Mouse (Mus musculus): Measurements from ENCODE around the gene Setdb1. TPM values are rescaled to one million over a fixed set of nuclear protein-coding genes. Genes with fewer than 3 reads are reported as not detected.

Gene Setdb1
- polyA plus RNA-seq, 1 experiment from 2014 or later, result 42.2 TPM

DNA sequence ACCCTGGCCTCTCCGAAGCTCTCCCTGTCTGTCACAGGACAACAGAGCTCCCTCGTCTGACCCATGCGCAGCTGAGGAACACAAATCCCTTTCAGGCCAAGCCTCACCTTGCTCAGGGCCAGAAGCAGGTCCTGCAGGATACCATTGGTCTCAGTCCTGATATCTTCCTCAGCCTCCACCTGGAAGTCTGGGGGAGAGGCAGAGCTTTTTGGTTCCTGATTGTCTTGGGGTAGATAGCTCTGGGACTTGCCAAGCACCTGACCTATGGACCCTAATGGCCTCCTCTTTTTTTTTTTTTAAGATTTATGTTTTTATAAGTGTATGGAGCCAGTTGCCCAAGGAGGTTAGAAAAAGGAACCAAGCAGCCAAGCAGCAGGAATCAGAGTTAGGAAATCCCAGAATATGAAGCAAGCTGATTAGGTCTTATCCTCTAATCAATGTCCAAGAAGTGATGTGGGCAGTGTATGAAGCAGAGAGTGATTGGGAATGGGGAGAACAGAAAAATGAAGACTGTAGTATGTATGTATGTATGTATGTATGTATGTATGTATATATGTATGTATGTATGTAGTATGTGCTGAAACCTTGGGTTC, 55.7 kb downstream of the Setdb1 start:
- H3K4me3 ChIP-seq (ENCODE audit: low read depth, low read length), result no peak overlapping the region
- H3K9me3 ChIP-seq (replicated peaks; ENCODE audit: control insufficient read depth, low read length), result no peaks in the 10 kb centered on the region
- no peaks in the 10 kb centered on the region for H3K27me3 ChIP-seq (replicated peaks; ENCODE audit: control insufficient read depth, insufficient read depth, low read length)
- ATAC-seq, result no peak
- DNase-seq (ENCODE audit: low spot score), result no peak
- peaks cover 5% of the 10 kb centered on the region; the same call in 1 of the 2 replicates for H3K36me3 ChIP-seq (ENCODE audit: control insufficient read depth, insufficient read depth, low read length)
- 80% methylated on average over 3 of the region's 3 CpGs for WGBS
- H3K4me2 ChIP-seq (ENCODE audit: low read length), result no peak overlapping the region
- H3K27ac ChIP-seq (ENCODE audit: low read depth, low read length), result no peak overlapping the region
- no peak overlapping the region for H3K9ac ChIP-seq (ENCODE audit: low read length)
- H3K4me1 ChIP-seq (ENCODE audit: control insufficient read depth, insufficient read depth, low read length), result no peaks in the 10 kb centered on the region

- Histone ChIP-seq H3K4me2 (ENCODE audit: low read length) (no peak overlapping the region), H3K4me3 (ENCODE audit: low read depth, low read length) (no peak overlapping the region), H3K27ac (ENCODE audit: low read depth, low read length) (no peak overlapping the region), H3K9ac (ENCODE audit: low read length) (no peak overlapping the region), H3K9me3 (replicated peaks; ENCODE audit: control insufficient read depth, low read length) (no peaks in the 10 kb centered on the region), H3K27me3 (replicated peaks; ENCODE audit: control insufficient read depth, insufficient read depth, low read length) (no peaks in the 10 kb centered on the region), H3K4me1 (ENCODE audit: control insufficient read depth, insufficient read depth, low read length) (no peaks in the 10 kb centered on the region), H3K36me3 (ENCODE audit: control insufficient read depth, insufficient read depth, low read length) (peaks cover 34% of the 10 kb centered on the region)
- ATAC-seq, result no peak
- 96% methylated on average over 7 of the region's 7 CpGs for WGBS
- DNase-seq (ENCODE audit: low spot score), result no peak
These were observed 59.0 kb downstream of the Setdb1 start for GRCm38 (mm10) chr3:95298018-95298417.

DNA sequence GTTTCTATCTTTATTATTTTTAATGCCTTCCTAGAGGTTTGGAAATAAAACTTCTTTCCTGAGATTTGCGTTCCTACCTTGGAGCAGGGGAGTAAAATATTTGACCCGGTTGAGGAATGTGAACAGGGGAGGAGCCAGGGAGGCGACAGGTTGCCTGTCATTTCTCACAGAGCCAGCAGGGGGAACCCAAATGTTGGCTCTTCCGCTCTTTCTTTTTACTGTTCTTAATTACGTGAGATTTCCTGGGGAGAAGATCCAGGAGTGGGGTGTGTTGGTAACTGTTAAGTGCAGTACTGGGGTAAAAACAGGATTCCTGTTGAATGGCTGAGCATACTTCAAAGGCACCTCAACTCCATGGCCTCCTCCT, 60.9 kb downstream of the Setdb1 start:
- H3K9me3 ChIP-seq (replicated peaks; ENCODE audit: control insufficient read depth, low read length), result no peaks in the 10 kb centered on the region
- WGBS, result 9% methylated on average over 5 of the region's 5 CpGs

DNA sequence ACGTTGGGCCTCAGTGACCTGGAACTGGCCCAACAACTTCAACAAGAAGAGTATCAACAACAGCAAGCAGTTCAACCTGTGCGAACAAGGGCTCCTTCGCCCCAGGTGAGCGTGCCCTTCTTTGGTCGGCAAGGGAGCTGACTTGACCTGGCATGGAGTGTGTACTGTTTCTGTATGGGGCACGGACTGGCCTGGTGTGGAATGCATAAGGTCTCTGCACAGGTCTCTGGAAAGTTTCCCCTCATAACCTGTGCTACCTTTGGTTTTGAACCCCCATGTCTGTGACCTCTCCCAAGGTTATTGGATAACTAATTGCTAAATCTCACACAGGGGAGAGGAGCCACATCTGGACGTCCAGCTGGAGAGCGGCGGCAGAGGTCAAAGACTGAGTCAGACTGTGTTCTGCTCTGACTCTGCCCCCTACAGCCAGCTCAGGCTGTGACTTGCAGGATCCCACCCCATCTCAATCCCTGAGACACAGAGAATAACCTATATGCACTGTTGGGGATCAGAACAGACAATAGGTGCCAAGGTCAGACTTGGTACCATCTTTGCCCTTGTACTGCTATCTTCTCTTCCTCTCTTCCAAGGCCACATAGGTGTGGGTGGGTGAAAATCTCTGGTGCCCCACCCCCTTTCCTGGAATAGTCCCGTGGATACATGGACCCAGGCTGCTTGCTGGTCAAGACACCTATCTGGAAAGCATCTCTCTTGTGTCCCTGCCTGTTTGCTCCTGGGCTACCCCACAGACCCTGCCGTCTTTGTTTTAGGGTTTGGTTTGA, 61.5 kb downstream of the Setdb1 start:
- Histone ChIP-seq H3K9ac (ENCODE audit: low read length) (no peak overlapping the region), H3K4me3 (ENCODE audit: low read depth, low read length) (no peak overlapping the region), H3K4me2 (ENCODE audit: low read length) (no peak overlapping the region), H3K27ac (ENCODE audit: low read depth, low read length) (no peak overlapping the region), H3K9me3 (replicated peaks; ENCODE audit: control insufficient read depth, low read length) (no peaks in the 10 kb centered on the region), H3K36me3 (ENCODE audit: control insufficient read depth, insufficient read depth, low read length) (peaks cover 56% of the 10 kb centered on the region), H3K27me3 (replicated peaks; ENCODE audit: control insufficient read depth, insufficient read depth, low read length) (no peaks in the 10 kb centered on the region), H3K4me1 (ENCODE audit: control insufficient read depth, insufficient read depth, low read length) (no peaks in the 10 kb centered on the region)
- DNase-seq (ENCODE audit: low spot score) (no peak), ATAC-seq (peak; percentile 7; the same call in 1 of the 2 replicates)
- WGBS, result 83% methylated on average over 11 of the region's 11 CpGs

More for the DNA sequence above, 60.9 kb downstream of the Setdb1 start:
- Histone ChIP-seq H3K27ac (ENCODE audit: low read depth, low read length) (no peak overlapping the region), H3K27me3 (replicated peaks; ENCODE audit: control insufficient read depth, insufficient read depth, low read length) (no peaks in the 10 kb centered on the region), H3K36me3 (ENCODE audit: control insufficient read depth, insufficient read depth, low read length) (peaks cover 50% of the 10 kb centered on the region), H3K4me3 (ENCODE audit: low read depth, low read length) (no peak overlapping the region), H3K4me1 (ENCODE audit: control insufficient read depth, insufficient read depth, low read length) (no peaks in the 10 kb centered on the region), H3K9ac (ENCODE audit: low read length) (no peak overlapping the region), H3K4me2 (ENCODE audit: low read length) (no peak overlapping the region)
- DNase-seq (ENCODE audit: low spot score), result peak; percentile 60
- ATAC-seq, result peak; percentile 42

DNA sequence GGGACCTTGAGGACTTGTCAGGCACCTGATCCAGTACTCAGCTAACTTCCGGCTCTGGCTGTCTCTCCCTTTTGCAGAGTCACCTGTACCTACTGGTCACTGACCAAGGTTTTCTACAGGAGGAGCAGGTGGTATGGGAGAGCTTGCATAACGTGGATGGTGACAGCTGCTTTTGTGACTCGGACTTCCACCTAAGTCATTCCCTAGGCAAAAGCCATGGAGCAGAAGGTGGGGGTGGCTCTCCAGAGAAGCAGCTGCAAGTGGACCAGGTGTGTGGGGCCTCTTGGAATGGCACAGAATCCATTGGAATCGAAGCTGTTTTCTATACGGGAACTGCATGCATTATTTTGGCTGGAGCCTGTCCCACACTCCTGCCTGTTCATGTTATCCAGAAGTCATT, 62.3 kb downstream of the Setdb1 start:
- 86% methylated on average over 5 of the region's 5 CpGs for WGBS
- no peaks in the 10 kb centered on the region for H3K9me3 ChIP-seq (replicated peaks; ENCODE audit: control insufficient read depth, low read length)
- DNase-seq (ENCODE audit: low spot score), result no peak
- no peak overlapping the region for H3K27ac ChIP-seq (ENCODE audit: low read depth, low read length)
- H3K27me3 ChIP-seq (replicated peaks; ENCODE audit: control insufficient read depth, insufficient read depth, low read length), result no peaks in the 10 kb centered on the region
- H3K4me2 ChIP-seq (ENCODE audit: low read length), result no peak overlapping the region
- H3K4me3 ChIP-seq (ENCODE audit: low read depth, low read length), result no peak overlapping the region
- peaks cover 64% of the 10 kb centered on the region for H3K36me3 ChIP-seq (ENCODE audit: control insufficient read depth, insufficient read depth, low read length)
- H3K9ac ChIP-seq (ENCODE audit: low read length), result no peak overlapping the region
- ATAC-seq, result no peak
- no peaks in the 10 kb centered on the region for H3K4me1 ChIP-seq (ENCODE audit: control insufficient read depth, insufficient read depth, low read length)

DNA sequence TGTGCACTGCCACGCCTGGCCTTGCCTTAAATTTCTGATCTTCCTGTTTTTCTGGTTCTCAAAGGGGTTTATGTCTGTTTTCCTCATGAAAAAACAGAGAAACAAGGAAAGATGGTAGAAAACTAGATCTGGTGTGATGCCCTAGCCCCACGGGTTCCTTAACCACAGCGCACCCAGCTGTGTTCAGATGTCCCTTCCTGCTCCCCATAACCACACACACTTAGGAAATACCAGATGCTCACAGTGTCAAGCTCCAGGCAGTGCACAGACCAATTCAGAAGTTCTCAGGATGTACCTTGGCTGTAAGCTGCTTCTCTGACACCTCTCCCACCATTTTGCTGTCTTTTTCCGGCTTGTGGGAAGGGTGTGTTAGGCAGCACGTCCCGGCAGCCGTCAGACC, 62.7 kb downstream of the Setdb1 start:
- Histone ChIP-seq H3K9me3 (replicated peaks; ENCODE audit: control insufficient read depth, low read length) (no peaks in the 10 kb centered on the region), H3K4me1 (ENCODE audit: control insufficient read depth, insufficient read depth, low read length) (no peaks in the 10 kb centered on the region), H3K27ac (ENCODE audit: low read depth, low read length) (no peak overlapping the region), H3K4me2 (ENCODE audit: low read length) (no peak overlapping the region), H3K27me3 (replicated peaks; ENCODE audit: control insufficient read depth, insufficient read depth, low read length) (no peaks in the 10 kb centered on the region), H3K4me3 (ENCODE audit: low read depth, low read length) (no peak overlapping the region), H3K9ac (ENCODE audit: low read length) (no peak overlapping the region), H3K36me3 (ENCODE audit: control insufficient read depth, insufficient read depth, low read length) (peaks cover 68% of the 10 kb centered on the region)
- 92% methylated on average over 7 of the region's 7 CpGs for WGBS
- ATAC-seq (no peak), DNase-seq (ENCODE audit: low spot score) (no peak)

GRCm38 (mm10) chr3:95293537-95293936, 63.5 kb downstream of the Setdb1 start:
- no peak for ATAC-seq
- Histone ChIP-seq H3K4me2 (ENCODE audit: low read length) (no peak overlapping the region), H3K4me3 (ENCODE audit: low read depth, low read length) (no peak overlapping the region), H3K27ac (ENCODE audit: low read depth, low read length) (no peak overlapping the region), H3K4me1 (ENCODE audit: control insufficient read depth, insufficient read depth, low read length) (no peaks in the 10 kb centered on the region), H3K27me3 (replicated peaks; ENCODE audit: control insufficient read depth, insufficient read depth, low read length) (no peaks in the 10 kb centered on the region), H3K9ac (ENCODE audit: low read length) (no peak overlapping the region), H3K9me3 (replicated peaks; ENCODE audit: control insufficient read depth, low read length) (no peaks in the 10 kb centered on the region), H3K36me3 (ENCODE audit: control insufficient read depth, insufficient read depth, low read length) (peaks cover 74% of the 10 kb centered on the region)
- no peak for DNase-seq (ENCODE audit: low spot score)
- 91% methylated on average over 11 of the region's 11 CpGs for WGBS

- peaks cover 80% of the 10 kb centered on the region for H3K36me3 ChIP-seq (ENCODE audit: control insufficient read depth, insufficient read depth, low read length)
- no peak overlapping the region for H3K9ac ChIP-seq (ENCODE audit: low read length)
- H3K9me3 ChIP-seq (replicated peaks; ENCODE audit: control insufficient read depth, low read length), result no peaks in the 10 kb centered on the region
- H3K4me3 ChIP-seq (ENCODE audit: low read depth, low read length), result no peak overlapping the region
- no peak overlapping the region for H3K27ac ChIP-seq (ENCODE audit: low read depth, low read length)
- 92% methylated on average over 2 of the region's 2 CpGs for WGBS
- no peaks in the 10 kb centered on the region for H3K27me3 ChIP-seq (replicated peaks; ENCODE audit: control insufficient read depth, insufficient read depth, low read length)
- DNase-seq (ENCODE audit: low spot score), result no peak
- no peak overlapping the region for H3K4me2 ChIP-seq (ENCODE audit: low read length)
- no peak for ATAC-seq
- H3K4me1 ChIP-seq (ENCODE audit: control insufficient read depth, insufficient read depth, low read length), result no peaks in the 10 kb centered on the region
These were observed 64.1 kb downstream of the Setdb1 start for GRCm38 (mm10) chr3:95292899-95293298.

DNA sequence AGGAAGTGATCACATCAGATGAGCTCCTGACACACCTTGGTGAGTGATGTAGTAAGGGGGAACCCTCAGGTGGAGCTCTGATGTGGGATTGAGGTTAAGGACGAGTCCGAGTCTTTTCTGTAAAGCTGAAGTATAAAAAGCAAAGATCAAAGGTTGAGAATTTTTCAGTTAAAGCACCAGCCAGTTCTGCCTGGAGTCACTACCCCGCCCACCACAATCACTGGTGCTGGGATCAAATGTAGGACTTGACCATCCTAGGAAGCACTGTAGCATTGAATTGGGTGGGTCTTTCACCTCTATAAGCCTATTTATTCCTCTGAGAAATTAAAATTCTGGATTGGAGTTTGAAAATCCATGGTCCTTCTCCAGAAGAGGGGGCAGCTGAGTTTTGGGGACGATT, 66.0 kb downstream of the Setdb1 start:
- Histone ChIP-seq H3K36me3 (ENCODE audit: control insufficient read depth, insufficient read depth, low read length) (peaks cover 84% of the 10 kb centered on the region), H3K4me2 (ENCODE audit: low read length) (no peak overlapping the region), H3K4me1 (ENCODE audit: control insufficient read depth, insufficient read depth, low read length) (no peaks in the 10 kb centered on the region), H3K9ac (ENCODE audit: low read length) (no peak overlapping the region), H3K9me3 (replicated peaks; ENCODE audit: control insufficient read depth, low read length) (no peaks in the 10 kb centered on the region), H3K27me3 (replicated peaks; ENCODE audit: control insufficient read depth, insufficient read depth, low read length) (no peaks in the 10 kb centered on the region), H3K27ac (ENCODE audit: low read depth, low read length) (no peak overlapping the region), H3K4me3 (ENCODE audit: low read depth, low read length) (no peak overlapping the region)
- DNase-seq (ENCODE audit: low spot score), result no peak
- no peak for ATAC-seq
- 87% methylated on average over 4 of the region's 4 CpGs for WGBS
